Mouse (Mus musculus) cerebellum, adult (tissue): ENCODE data around the gene Sptb.

Experiments used
- ATAC-seq: cut with Nextera tagmentation; 2 replicates; pipeline ENCODE4 v1.9.2; 2017; ENCODE audit warnings: mild to moderate bottlenecking, moderate library complexity, mixed read lengths; ENCODE audit not compliant: insufficient number of reproducible peaks, low FRiP score, low TSS enrichment

Sptb gene

DNA sequence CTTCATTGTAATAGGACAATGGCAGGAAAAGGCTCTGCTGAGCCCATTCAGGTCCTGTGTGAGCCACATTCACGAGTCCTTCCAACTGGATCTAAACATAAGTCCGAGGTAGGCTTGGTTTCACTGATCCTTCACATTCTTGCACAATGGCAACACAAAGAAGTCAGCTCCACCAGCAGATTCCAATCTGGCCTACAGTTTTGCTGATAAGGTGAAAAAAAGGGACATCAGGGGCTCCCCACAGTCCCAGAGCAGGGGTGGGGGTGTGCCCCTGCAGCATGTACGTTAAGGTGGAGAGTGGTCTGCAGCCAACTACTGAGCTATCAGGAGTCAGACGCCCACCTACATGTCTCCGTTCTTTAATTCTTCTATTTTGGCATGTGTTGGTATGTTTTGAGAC is 35.0 kb downstream of the Sptb start:
- ATAC-seq, result no peak

DNA sequence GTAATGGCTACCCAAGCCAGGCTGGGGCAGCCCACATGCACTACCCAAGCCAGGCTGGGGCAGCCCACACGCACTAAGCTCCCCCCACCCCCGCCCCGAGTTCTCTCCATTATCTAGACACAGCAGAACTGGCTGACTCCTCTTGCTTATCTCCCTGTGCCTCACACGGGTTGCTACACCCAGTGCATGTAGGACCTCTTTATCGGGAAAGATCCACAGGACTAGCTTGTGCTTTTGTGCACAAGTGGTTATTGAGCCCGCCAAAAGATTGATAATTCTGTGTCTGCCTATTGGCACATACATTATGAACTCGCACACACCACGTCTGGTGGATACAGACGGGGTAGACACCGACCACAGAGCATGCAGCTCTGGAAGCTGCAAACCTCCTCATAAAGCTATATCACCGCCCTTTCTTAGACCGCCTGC is 36.5 kb downstream of the Sptb start:
- ATAC-seq, result no peak

GRCm38 (mm10) chr12:76672008-76672407 is 38.3 kb downstream of the Sptb start:
- peak; percentile 67; the same call in 1 of the 2 replicates for ATAC-seq

- ATAC-seq, result 0 out of 2 replicates have a peak, but pooled peaks have one; percentile 29
Measured at GRCm38 (mm10) chr12:76670533-76671086, 39.7 kb downstream of the Sptb start.

- no peak for ATAC-seq
Measured at GRCm38 (mm10) chr12:76669956-76670530, 40.3 kb downstream of the Sptb start.

DNA sequence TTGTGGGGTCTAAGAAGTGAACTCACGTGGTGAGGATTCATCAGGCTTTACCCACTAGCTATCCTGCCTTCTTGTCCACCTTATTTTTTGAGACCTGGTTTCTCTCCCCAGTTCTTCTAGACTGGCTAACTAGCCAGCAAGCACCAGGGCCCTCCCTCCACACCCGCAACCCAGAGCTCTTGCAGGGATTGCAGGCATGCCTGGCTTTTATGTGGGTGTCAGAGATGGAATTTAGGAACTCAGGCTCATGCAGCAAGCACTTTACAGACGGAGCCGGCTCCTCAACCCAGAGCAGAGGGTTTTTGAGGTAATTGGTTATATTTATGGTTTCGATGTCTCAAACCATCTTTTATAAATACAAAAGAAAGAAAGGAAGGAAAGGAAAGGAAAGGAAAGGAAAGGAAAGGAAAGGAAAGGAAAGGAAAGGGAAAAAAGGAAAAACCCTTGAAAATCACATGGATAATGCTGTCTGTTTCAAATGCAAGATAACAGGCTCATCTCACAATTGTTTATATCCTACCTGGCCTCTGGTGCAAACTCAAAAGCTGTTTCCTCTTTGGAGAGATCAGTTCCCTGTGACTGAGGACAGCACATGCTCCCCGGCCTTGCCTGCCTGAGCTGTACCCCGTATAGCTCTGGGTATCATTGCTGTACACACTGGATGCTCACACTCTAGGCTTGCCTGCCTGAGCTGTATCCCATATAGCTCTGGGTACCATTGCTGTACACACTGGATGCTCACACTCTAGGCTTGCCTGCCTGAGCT is 41.5 kb downstream of the Sptb start:
- ATAC-seq, result no peak

DNA sequence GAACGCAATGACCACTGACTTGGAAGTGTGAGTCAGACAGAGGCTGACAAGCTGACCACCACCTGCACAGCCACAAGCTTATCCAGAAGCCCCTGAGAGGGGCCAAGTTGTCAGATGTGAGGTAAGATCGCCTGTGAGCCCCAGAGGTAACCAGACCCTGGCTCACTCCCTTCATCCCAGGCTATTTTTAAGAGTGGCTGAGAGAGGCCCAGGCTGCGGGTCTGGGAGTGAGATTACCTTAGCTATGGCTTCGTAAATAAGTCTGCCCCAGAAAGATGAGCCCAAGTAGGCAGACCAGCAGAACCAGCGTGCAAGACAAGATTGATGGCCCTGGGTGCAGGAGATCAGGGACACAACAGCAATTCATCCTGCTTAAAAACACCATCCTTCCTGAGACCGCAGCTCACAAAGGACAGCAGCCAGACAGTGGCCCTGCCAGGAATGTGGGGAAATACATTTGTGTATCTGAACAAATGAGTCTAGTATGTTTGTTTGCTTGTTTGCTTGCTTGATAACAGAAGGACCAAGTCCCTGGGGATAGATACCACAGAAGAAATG is 58.5 kb downstream of the Sptb start:
- no peak for ATAC-seq

DNA sequence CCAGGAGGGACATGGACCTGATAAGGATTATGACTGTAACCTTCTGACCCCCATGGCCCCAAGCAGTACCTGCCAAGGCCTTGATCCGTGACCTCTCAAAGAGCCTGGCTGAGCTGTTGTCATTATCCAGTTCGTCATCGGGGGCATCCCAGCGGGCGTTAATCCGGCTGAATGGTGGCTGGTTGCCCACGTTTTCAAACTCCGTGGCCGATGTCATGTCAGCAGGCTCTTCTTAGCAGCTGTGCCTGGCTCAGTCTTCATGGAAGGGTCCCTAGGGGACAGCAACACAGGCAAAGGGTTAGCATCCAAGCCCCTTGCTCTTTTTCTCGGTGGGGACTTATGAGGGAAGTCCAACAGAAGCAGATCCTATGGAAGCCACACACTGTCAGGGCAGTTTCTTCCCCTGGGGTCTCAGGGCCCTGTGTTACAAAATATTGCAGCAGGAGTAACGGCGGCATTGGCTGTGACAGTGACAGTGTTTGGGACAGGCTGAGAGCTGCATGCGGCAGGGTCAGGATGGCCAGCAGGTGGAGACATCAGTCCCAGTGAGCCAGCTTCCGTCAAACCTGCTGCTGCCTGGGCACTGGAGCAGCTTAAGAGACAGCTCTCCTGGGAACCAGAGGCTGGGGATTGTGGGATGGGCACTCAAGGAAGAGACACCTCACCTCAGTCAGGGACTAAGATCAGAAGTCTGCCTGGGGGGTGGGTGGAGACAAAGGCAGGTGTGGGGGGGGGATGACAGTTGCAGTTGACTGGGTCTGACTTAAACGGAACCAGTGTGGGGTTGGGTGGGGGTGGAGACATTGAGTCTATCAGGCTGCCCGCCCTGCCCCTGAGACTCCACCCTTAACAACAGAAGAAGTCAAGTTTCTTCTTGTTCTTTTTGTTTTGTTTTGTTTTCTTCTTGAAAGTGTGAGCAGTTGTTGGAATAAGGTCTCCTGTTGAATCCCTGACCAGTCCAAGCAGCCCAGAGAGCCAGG is 60.3 kb downstream of the Sptb start:
- ATAC-seq, result peak; percentile 77

GRCm38 (mm10) chr12:76645222-76646110 is 64.9 kb downstream of the Sptb start:
- ATAC-seq, result no peak

GRCm38 (mm10) chr12:76643679-76644078 is 66.7 kb downstream of the Sptb start:
- no peak for ATAC-seq

DNA sequence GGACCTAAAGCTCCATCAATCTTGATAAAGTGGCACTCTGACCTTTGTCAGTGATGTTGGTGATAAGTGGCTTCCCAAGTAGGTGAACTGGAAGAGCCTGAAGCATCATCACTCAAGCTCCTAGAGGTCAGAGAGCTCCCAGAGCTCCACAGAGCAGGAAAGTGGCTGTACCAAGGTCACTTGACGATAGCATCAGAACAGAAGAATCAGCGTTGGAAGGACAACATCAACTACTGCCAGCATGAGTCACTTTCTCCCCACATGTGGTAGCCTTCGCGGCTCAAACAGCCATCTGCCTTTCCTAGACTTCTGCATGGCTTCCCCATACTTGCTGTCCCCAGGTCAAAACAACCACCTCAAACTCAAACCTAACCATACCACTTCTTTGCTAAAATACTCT is 67.7 kb downstream of the Sptb start:
- no peak for ATAC-seq

- ATAC-seq, result 0 out of 2 replicates have a peak, but pooled peaks have one; percentile 51
Measured at GRCm38 (mm10) chr12:76640620-76641019, 69.7 kb downstream of the Sptb start.

GRCm38 (mm10) chr12:76634899-76635693 is 75.3 kb downstream of the Sptb start:
- ATAC-seq, result peak; percentile 67

- no peak for ATAC-seq
Measured at GRCm38 (mm10) chr12:76623374-76623773, 87.0 kb downstream of the Sptb start.

DNA sequence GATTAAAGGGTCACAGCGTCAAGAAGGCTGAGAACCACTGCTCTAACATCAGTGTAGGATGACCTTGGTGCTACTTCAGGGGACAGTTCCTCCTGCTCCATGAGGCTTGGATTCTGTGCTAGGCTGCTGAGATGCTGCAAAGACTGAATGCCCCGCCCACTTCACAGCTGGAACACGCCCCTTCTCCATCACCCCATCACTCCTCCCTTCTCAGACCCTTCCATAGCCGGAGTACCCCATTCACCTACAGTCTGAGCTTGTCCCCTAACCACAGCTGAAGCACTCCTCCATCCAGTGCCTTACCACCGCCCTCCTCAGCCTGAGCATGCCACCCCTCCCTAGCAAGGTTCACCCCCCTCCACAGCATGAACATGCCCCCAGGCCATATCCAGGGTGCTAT is 90.5 kb downstream of the Sptb start:
- no peak for ATAC-seq

DNA sequence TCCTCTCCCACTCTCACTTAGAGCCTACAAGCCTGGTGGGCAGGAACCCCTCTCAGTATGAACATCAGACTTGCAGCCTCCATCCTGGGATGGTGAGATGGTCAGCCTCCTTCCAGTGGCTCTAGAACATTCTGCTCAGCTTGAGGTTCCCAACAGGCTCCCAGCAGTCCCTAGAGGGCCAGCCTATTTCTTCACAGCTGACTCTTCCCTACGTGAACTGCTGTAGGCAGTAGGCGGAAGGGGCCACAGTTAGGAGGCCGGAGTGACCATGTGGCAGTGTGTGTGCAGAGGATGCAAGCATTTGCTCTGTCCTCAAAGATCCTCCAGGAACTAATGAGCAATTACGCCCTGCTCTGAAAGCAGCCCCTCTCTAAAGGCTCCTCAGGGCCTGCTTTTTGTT is 92.2 kb downstream of the Sptb start:
- ATAC-seq, result no peak

GRCm38 (mm10) chr12:76615580-76615937 is 94.8 kb downstream of the Sptb start:
- ATAC-seq, result no peak

- ATAC-seq, result no peak
Measured at GRCm38 (mm10) chr12:76614868-76615579, 95.3 kb downstream of the Sptb start.
